Mouse (Mus musculus) forebrain, embryonic 13.5 days (tissue): ENCODE measurements around the gene Tti1. TPM values are rescaled to one million over a fixed set of nuclear protein-coding genes. Genes with fewer than 3 reads are reported as not detected.

ENCODE experiments used
- ATAC-seq: fragments of 200-750 bp; cut with Nextera tagmentation; 2 replicates; pipeline ENCODE4 v1.8.0; 2017
- H3K27ac ChIP-seq: fragments of 300-500 bp; sonication (generic); 2 replicates; pipeline ENCODE4 v1.5.1; 2015; ENCODE audit warnings: inconsistent platforms, mild to moderate bottlenecking, moderate library complexity
- H3K27me3 ChIP-seq: fragments of 300-500 bp; sonication (generic); 2 replicates; pipeline ENCODE4 v1.6.1; 2015; ENCODE audit warnings: mild to moderate bottlenecking, inconsistent platforms
- H3K36me3 ChIP-seq: fragments of 300-500 bp; sonication (generic); 2 replicates; pipeline ENCODE4 v1.6.1; 2015; ENCODE audit warnings: mild to moderate bottlenecking, inconsistent platforms; ENCODE audit not compliant: poor library complexity, severe bottlenecking
- H3K4me1 ChIP-seq: fragments of 300-500 bp; sonication (generic); 2 replicates; pipeline ENCODE4 v1.6.1; 2015; ENCODE audit warnings: inconsistent platforms
- H3K4me2 ChIP-seq: fragments of 300-500 bp; sonication (generic); 2 replicates; pipeline ENCODE4 v1.6.1; 2015; ENCODE audit warnings: inconsistent platforms, mild to moderate bottlenecking, moderate library complexity
- H3K4me3 ChIP-seq: fragments of 300-500 bp; sonication (generic); 2 replicates; pipeline ENCODE4 v1.5.1; 2015; ENCODE audit warnings: mild to moderate bottlenecking, inconsistent platforms
- H3K9ac ChIP-seq: fragments of 300-500 bp; sonication (generic); 2 replicates; pipeline ENCODE4 v1.6.1; 2015; ENCODE audit warnings: mild to moderate bottlenecking, inconsistent platforms
- H3K9me3 ChIP-seq: fragments of 300-500 bp; sonication (generic); replicated peaks from 2 replicates; pipeline ENCODE4 v1.6.1; 2016; ENCODE audit warnings: inconsistent platforms
- WGBS: fragments of 180-500 bp; shearing (Covaris S2); methylation state at CpG from one replicate; pipeline ENCODE4 v1.1.7; 2015; 5-methylcytosine and 5-hydroxymethylcytosine counted together
- polyA plus RNA-seq: library from polyadenylated mRNA; unstranded; fragments of >200 nt; fragmentation: Nextera tagmentation; extraction: Ambion mirVana; gene quantifications from 2 replicates; pipeline ENCODE4 v1.2.1, GENCODE M21; 2015

Tti1 gene
- polyA plus RNA-seq, 1 experiment from 2014 or later = 21.0 TPM

DNA sequence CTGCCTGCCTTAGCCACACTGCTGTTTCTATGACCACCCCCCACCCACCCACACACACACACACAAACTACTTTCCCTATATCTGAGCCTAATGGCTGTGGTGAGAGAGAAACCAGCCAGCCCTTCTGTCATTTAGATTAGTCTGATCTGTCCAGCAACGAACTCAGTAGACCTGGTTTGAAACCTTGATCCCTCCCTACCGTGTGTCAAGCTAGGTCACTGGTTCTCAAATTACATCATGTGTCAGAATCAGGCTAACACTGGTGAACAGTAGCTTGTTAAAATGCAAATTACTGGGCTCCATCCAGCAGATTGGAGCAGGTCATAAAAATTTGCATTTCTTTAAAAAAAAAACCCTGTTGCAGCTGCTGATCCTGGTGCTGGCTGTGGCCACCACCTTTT lies 70.5 kb downstream of the Tti1 start:
- Histone ChIP-seq H3K9ac (0 out of 2 replicates have a peak overlapping the region, but pooled peaks have one; percentile 12), H3K4me2 (no peak overlapping the region), H3K9me3 (0 out of 2 replicates have a peak, but pooled peaks cover 3% of the 10 kb centered on the region), H3K4me3 (no peak overlapping the region), H3K27ac (0 out of 2 replicates have a peak overlapping the region, but pooled peaks have one; percentile 32), H3K36me3 (no peaks in the 10 kb centered on the region), H3K27me3 (peaks cover 9% of the 10 kb centered on the region; the same call in 1 of the 2 replicates), H3K4me1 (peaks cover 26% of the 10 kb centered on the region)
- WGBS = 2% methylated on average over 2 of the region's 2 CpGs
- ATAC-seq = no peak

DNA sequence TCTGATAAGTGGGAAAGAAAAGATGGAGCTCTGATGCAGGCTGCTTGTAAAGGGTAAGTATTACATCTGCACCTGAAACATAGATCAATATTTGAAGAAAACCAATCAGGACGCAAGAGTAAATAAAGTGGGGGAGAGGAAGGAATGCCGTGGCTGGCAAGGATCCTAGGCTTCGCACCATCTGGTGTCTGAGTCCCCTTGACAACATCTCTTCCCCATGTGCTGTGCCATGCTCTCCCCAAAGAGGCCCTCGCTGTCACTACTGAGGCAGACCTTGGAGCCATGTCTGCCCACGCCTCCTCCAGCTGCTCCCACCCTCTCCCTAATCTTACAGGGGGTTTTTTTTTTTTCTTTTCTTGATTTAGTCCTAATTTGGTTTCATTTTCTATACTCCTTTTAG lies 74.3 kb downstream of the Tti1 start:
- 0 out of 2 replicates have a peak overlapping the region, but pooled peaks have one; percentile 3 for H3K27ac ChIP-seq
- peak; percentile 77 for ATAC-seq
- 70% methylated on average over 5 of the region's 5 CpGs for WGBS
- no peak overlapping the region for H3K4me3 ChIP-seq
- H3K4me1 ChIP-seq = peaks cover 26% of the 10 kb centered on the region
- no peaks in the 10 kb centered on the region for H3K36me3 ChIP-seq
- H3K9ac ChIP-seq = no peak overlapping the region
- H3K27me3 ChIP-seq = 0 out of 2 replicates have a peak, but pooled peaks cover 6% of the 10 kb centered on the region
- no peak overlapping the region for H3K4me2 ChIP-seq
- H3K9me3 ChIP-seq = 0 out of 2 replicates have a peak, but pooled peaks cover 3% of the 10 kb centered on the region

DNA sequence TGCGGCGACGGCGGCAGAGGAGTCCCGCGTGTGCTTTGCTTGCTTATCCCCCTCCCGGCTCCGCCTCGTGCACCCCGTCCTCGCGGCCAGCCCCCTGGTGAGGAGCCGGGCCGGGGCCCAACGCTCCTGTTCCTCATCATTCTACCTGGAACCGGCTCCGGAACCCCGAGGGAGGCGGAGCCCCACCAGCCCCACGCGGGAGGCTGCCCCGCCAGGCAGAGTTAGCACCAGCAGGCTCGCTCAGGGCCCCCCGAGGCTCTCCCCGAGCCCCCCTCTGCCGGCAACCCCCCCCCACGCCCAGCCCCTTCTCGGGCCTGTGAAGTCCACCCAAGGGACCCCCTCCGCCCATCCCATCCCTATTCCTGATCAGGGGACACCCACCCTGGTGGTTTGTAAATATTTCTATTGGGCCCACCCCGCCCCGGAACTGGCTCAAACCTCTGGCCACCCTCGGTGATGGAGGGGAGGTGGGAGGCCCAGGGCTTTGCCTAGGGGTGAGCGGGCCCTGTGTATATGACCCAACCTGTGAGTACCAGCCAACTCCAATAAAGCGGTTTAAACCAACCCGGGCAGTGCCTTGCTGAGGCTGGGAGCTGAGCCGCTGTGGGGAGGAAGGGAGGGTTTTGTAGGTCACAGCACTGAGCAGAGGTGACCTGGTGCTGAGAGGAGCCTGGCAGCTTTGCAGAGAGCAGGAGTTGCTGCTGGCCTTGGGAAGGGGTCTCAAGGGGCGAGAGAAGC lies 83.9 kb downstream of the Tti1 start:
- Histone ChIP-seq H3K4me3 (peak overlapping the region; percentile 51), H3K27ac (no peak overlapping the region), H3K4me2 (peak overlapping the region; percentile 89), H3K9ac (peak overlapping the region; percentile 75), H3K4me1 (peaks cover 30% of the 10 kb centered on the region), H3K36me3 (no peaks in the 10 kb centered on the region), H3K9me3 (no peaks in the 10 kb centered on the region), H3K27me3 (peaks cover 27% of the 10 kb centered on the region)
- no peak; the same call in 1 of the 2 replicates for ATAC-seq
- 8% methylated on average over 36 of the region's 37 CpGs for WGBS

DNA sequence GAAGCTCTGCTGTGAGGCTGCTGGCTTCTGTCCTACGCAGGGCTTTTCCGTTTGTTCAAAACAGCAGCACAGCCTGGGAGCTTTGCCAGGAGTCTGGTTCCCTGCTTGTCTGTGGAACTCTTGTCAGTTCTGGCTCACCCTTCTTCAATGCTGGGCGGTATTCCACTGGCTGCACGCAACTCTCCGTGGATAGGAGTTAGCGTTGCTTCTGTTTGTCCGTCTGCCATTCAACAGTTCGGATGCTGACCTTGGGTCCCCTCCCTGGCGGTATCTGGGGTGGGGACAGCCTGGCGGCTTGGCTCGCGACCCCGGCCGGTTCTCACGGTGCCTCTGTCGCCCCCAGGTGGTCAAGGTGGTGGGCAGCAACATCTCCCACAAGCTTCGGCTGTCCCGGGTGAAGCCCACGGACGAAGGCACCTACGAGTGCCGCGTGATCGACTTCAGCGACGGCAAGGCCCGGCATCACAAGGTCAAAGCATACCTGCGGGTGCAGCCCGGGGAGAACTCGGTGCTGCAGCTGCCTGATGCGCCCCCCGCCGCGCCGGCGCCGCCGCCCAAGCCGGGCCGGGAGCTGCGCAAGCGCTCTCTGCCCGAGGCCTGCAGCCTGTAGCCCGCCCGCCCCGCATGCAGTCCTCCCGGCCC lies 84.6 kb downstream of the Tti1 start:
- Histone ChIP-seq H3K27ac (peak overlapping the region; percentile 31; the same call in 1 of the 2 replicates), H3K36me3 (no peaks in the 10 kb centered on the region), H3K9ac (peak overlapping the region; percentile 75), H3K4me1 (peaks cover 30% of the 10 kb centered on the region), H3K4me3 (peak overlapping the region; percentile 51), H3K4me2 (peak overlapping the region; percentile 89), H3K27me3 (peaks cover 29% of the 10 kb centered on the region), H3K9me3 (no peaks in the 10 kb centered on the region)
- under 1% methylated on average over 47 of the region's 47 CpGs for WGBS
- ATAC-seq = peak; percentile 79

DNA sequence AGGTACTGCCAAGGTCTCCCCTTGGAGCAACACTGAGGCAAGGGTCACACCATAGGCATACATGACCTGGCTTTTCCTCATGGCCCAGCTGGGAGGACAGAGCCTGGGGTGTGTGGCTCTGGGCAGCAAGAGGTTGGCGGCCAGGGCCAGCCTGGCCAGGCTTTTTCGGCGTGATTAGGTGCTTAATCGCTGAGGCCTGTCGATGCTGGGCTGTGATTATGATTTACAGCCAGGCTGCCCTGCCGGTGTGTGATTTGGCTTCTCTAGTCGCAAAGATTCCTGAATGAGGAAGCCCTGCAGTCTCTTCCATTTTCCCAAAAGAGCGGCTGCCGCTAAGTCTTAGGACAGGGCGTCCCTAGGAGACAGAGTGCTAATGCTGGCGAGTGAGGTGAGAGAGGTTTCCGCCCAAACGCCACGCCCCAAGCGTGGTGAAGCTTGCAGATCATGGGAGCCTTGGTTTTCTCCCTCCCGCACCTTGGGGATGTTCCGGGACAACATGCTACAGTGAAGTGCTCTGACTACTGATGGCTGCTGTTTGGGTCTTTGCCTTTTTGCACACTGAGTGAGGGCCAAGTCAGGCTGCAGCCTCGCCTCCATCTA lies 87.5 kb downstream of the Tti1 start:
- Histone ChIP-seq H3K27me3 (peaks cover 37% of the 10 kb centered on the region), H3K36me3 (0 out of 2 replicates have a peak, but pooled peaks cover 2% of the 10 kb centered on the region), H3K4me3 (no peak overlapping the region), H3K9me3 (no peaks in the 10 kb centered on the region), H3K4me2 (peak overlapping the region; percentile 48), H3K4me1 (peaks cover 37% of the 10 kb centered on the region), H3K9ac (no peak overlapping the region), H3K27ac (0 out of 2 replicates have a peak overlapping the region, but pooled peaks have one; percentile 15)
- ATAC-seq = no peak
- 6% methylated on average over 18 of the region's 18 CpGs for WGBS

DNA sequence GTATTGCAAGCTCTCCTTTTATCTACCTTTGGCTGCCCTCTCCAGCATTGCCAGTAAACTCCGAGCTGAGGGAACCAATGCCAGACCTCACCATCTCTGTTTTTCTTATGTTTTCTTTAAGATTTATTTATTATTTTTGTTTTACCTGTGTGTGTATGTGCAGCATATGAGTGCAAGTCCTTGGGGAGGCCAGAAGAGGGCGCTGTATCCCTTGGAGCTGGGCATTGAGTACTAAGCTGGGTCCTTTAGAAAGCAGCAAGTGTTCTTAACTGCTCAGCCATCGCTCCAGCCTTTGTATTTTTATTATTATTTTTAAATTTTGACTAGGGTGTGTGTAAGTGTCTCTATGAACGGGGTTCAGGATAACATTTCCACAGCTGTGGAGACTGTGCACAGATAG lies 91.6 kb downstream of the Tti1 start:
- 0 out of 2 replicates have a peak, but pooled peaks cover 2% of the 10 kb centered on the region for H3K36me3 ChIP-seq
- 84% methylated on average over 4 of the region's 4 CpGs for WGBS
- peaks cover 19% of the 10 kb centered on the region for H3K4me1 ChIP-seq
- H3K9ac ChIP-seq = no peak overlapping the region
- no peak overlapping the region for H3K27ac ChIP-seq
- no peak overlapping the region for H3K4me2 ChIP-seq
- no peaks in the 10 kb centered on the region for H3K9me3 ChIP-seq
- no peak overlapping the region for H3K4me3 ChIP-seq
- no peak for ATAC-seq
- peaks cover 32% of the 10 kb centered on the region for H3K27me3 ChIP-seq

DNA sequence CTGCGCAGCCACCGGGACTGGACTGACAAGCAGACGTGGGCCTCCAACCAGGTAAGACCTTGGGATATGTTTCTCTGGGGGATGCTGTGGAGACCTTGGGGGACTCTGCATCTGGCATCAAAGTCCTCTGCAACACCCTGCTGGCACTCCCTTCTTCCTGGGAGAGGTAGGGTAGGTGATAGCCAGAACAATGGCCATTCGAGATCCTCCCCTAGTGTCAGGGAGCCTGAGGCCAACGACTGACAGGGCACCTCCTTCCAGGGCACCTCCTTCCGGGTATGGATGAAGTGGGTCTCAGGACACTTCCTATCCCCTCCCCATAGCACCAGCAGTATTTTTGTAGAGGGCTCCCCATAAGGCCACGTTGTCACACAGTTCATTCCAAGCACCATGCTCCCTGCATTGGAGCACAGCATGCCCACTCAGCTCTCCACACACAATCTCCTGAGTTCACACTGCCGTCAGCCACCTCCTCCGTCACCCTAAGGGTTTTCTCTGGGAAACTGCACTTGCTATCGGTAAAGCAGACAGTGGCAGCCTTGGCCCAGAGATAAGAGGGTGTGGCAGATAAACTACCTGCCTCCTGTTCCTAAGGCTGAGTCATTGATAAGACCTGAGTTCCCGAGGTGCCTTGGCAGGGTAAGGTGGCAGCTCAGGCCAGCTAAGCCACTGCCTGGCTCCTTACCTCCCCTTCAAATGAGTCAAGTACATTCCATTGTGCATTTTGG lies 92.6 kb downstream of the Tti1 start:
- no peak overlapping the region for H3K4me2 ChIP-seq
- peaks cover 21% of the 10 kb centered on the region for H3K27me3 ChIP-seq
- peaks cover 8% of the 10 kb centered on the region for H3K4me1 ChIP-seq
- ATAC-seq = no peak
- WGBS = 79% methylated on average over 11 of the region's 11 CpGs
- H3K9me3 ChIP-seq = no peaks in the 10 kb centered on the region
- no peak overlapping the region for H3K9ac ChIP-seq
- no peak overlapping the region for H3K4me3 ChIP-seq
- no peak overlapping the region for H3K27ac ChIP-seq
- H3K36me3 ChIP-seq = 0 out of 2 replicates have a peak, but pooled peaks cover 2% of the 10 kb centered on the region

DNA sequence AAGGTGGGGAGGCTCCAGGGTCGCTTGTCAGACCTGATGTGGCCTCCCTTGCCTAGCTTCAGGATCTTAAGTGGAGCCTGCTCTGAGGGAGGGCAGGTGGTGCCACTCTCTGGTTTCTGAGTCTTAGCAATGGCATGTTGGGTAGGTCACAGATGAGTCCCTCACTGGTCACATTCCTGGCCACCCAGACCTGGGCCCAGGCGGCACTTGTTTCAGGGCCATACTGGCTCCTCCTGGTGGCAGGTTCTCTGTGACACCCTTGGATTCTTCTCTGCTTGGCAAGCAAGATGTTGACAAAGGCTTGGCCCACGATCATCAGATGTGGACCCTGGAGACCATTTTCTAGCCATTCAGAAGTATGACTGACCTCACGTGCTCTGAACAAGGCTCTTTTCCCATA lies 95.6 kb downstream of the Tti1 start:
- H3K27ac ChIP-seq = no peak overlapping the region
- H3K27me3 ChIP-seq = peaks cover 4% of the 10 kb centered on the region; the same call in 1 of the 2 replicates
- ATAC-seq = no peak
- no peaks in the 10 kb centered on the region for H3K9me3 ChIP-seq
- 0 out of 2 replicates have a peak, but pooled peaks cover 2% of the 10 kb centered on the region for H3K36me3 ChIP-seq
- WGBS = 83% methylated on average over 4 of the region's 4 CpGs
- H3K9ac ChIP-seq = no peak overlapping the region
- no peak overlapping the region for H3K4me2 ChIP-seq
- H3K4me3 ChIP-seq = no peak overlapping the region
- peaks cover 6% of the 10 kb centered on the region for H3K4me1 ChIP-seq

Other genes with a start within 250 kb of the Tti1 start
- gene Vstm2l, start 113.8 kb downstream of the Tti1 start, polyA plus RNA-seq = 1.9 and 2.7 TPM in 2 replicates
- 51.3 and 54.2 TPM in 2 replicates for gene Rprd1b, start 64 bp upstream of the Tti1 start, polyA plus RNA-seq
- gene Tgm2, start 118.0 kb upstream of the Tti1 start, polyA plus RNA-seq = 3.9 and 4.7 TPM in 2 replicates
- 2.3 and 2.7 TPM in 2 replicates for gene D630003M21Rik, start 200.8 kb upstream of the Tti1 start, polyA plus RNA-seq
- not detected in 2 replicates for gene Bpi, start 229.7 kb upstream of the Tti1 start, polyA plus RNA-seq